Mouse (Mus musculus): Measurements from ENCODE around the gene Psmb4.

DNA sequence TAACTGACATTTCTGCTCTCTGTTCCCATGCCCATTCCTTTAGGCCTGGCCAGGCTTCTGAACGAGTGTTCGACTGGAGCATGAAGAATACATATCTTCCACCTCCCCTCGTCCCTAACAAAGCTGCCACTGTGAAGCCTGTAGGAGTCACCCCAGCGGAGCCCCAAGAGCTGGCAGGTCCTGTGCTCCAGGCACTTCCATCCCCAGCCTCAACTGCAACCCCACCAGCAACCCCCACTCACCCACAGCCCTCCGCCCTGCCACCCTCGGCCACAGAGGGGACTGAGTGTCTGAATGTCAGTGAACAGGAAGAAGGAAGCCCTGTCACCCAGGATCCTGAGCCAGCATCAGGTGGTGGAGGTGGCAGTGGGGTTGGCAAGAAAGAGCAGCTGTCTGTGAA lies 8.1 kb downstream of the Psmb4 start:
- TF ChIP-seq CTCF (IDR thresholded peaks at IDR 0.05; ENCODE audit: low read depth, low read length) (no peak), GATA1 (IDR thresholded peaks at IDR 0.05; ENCODE audit: borderline replicate concordance, low read length) (no peak), TAL1 (conservative IDR thresholded peaks at IDR 0.05; ENCODE audit: low read depth, low read length) (no peak), POLR2AphosphoS5 (IDR thresholded peaks at IDR 0.05; ENCODE audit: insufficient replicate concordance, low read depth, low read length) (no peak)
